Mouse (Mus musculus): ENCODE results near the gene Cdc42bpb.

DNA sequence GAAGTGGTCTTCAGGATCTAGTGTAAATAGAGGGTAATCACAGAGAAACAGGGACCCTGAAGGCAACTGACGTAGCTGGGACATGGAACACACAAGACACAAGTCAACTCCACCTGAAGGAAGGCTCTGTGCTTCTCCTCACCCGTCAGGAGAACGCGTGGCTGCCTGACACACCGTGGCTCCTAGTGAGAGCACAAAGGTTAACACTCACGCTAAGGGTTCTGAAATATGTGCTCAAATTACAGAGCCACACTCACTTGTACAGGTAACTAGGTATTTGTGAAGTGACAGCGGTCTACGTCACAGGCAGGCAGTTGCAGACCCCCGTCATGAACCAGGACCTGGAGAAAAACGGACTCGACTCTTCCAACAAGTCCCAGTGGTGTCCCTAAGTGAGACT is 24.5 kb downstream of the Cdc42bpb start:
- TF ChIP-seq CTCF (IDR thresholded peaks at IDR 0.05; ENCODE audit: control insufficient read depth, insufficient read depth, insufficient read length): no peak
- no peak for TF ChIP-seq MYOD1 (IDR thresholded peaks at IDR 0.05; ENCODE audit: control insufficient read depth, insufficient read length, low read depth)
- no peak for TF ChIP-seq USF1 (IDR thresholded peaks at IDR 0.05; ENCODE audit: low read depth)
- no peak for TF ChIP-seq MAX (IDR thresholded peaks at IDR 0.05)
- TF ChIP-seq MYOG (IDR thresholded peaks at IDR 0.05; ENCODE audit: control insufficient read depth, extremely low read depth, insufficient read length): no peak
- TF ChIP-seq CEBPB (IDR thresholded peaks at IDR 0.05; ENCODE audit: low read depth): no peak

Measured in C2C12 (cell line).